Comparison of ENCODE assay signal across 20 mouse cellular contexts in genomic region chr12:9591141-9591540, GRCm38 (mm10). TPM values are rescaled to one million over a fixed set of nuclear protein-coding genes. Genes with fewer than 3 reads are reported as not detected.
DNase-seq lines count a peak whose midpoint lies in the region; ATAC-seq and TF ChIP-seq lines count a peak whose summit lies in the region.
"Had no signal": no experiment of that assay in that cellular context is flagged by ENCODE, and none has a peak within 500 bp of the region (broad histone marks: within the 10 kb centered on the region; RNA-seq: fewer than 3 reads in every experiment).

No protein-coding gene starts in this region.

- H3K36me3 ChIP-seq in hindbrain, embryonic 16.5 days (ENCODE audit: control insufficient read depth, insufficient read depth, low read length), result no peaks in the 10 kb centered on the region
- no peaks in the 10 kb centered on the region for H3K36me3 ChIP-seq in hindbrain, embryonic 13.5 days
- no peaks in the 10 kb centered on the region for H3K36me3 ChIP-seq in lung, postnatal 0 days (ENCODE audit: insufficient read depth, low read length)
- H3K36me3 ChIP-seq: embryonic facial prominence, embryonic 10.5 days; embryonic facial prominence, embryonic 12.5 days; forebrain, embryonic 15.5 days had no signal

- TF ChIP-seq POLR2A in lung, adult 2 months (IDR thresholded peaks at IDR 0.05; ENCODE audit: borderline replicate concordance, extremely low read depth, low read depth, low read length), result no peak

- no peak overlapping the region for H3K4me3 ChIP-seq in hindbrain, embryonic 16.5 days (ENCODE audit: low read length)
- no peak overlapping the region for H3K4me3 ChIP-seq in hindbrain, embryonic 13.5 days
- no peak overlapping the region for H3K4me3 ChIP-seq in lung, postnatal 0 days (ENCODE audit: low read depth, low read length)
- no peak overlapping the region for H3K4me3 ChIP-seq in lung, adult 2 months (replicated peaks; ENCODE audit: extremely low read depth, low read depth, low read length)
- H3K4me3 ChIP-seq: embryonic facial prominence, embryonic 10.5 days; embryonic facial prominence, embryonic 12.5 days; forebrain, embryonic 13.5 days; forebrain, embryonic 15.5 days had no signal

- no peak overlapping the region for H3K4me2 ChIP-seq in hindbrain, embryonic 16.5 days (ENCODE audit: low read length)
- H3K4me2 ChIP-seq in hindbrain, embryonic 13.5 days, result no peak overlapping the region
- H3K4me2 ChIP-seq in lung, postnatal 0 days (replicated peaks; ENCODE audit: low read depth, low read length), result no peak overlapping the region
- H3K4me2 ChIP-seq: embryonic facial prominence, embryonic 12.5 days; forebrain, embryonic 13.5 days; forebrain, embryonic 15.5 days had no signal

- peak; percentile 75; the same call in 1 of the 2 replicates for TF ChIP-seq EP300 in lung, postnatal 0 days (IDR thresholded peaks at IDR 0.05)

- ATAC-seq in hindbrain, embryonic 16.5 days, result peak; percentile 66
- ATAC-seq in hindbrain, embryonic 13.5 days (ENCODE audit: low FRiP score), result no peak
- ATAC-seq in lung, postnatal 0 days, result peak; percentile 38; the same call in 1 of the 2 replicates
- ATAC-seq: activated CD4-positive, CD25-positive, alpha-beta regulatory T cell, adult 4 months; forebrain, embryonic 13.5 days; forebrain, embryonic 15.5 days; Patski had no signal

- H3K4me1 ChIP-seq in hindbrain, embryonic 16.5 days (ENCODE audit: control insufficient read depth, insufficient read depth, low read depth, low read length), result 0 out of 2 replicates have a peak, but pooled peaks cover 2% of the 10 kb centered on the region
- 0 out of 2 replicates have a peak, but pooled peaks cover 4% of the 10 kb centered on the region for H3K4me1 ChIP-seq in hindbrain, embryonic 13.5 days (replicated peaks)
- no peaks in the 10 kb centered on the region for H3K4me1 ChIP-seq in lung, postnatal 0 days (ENCODE audit: insufficient read depth, low read depth, low read length)
- H3K4me1 ChIP-seq in lung, adult 2 months (ENCODE audit: control insufficient read depth, insufficient read depth, low read length), result no peaks in the 10 kb centered on the region
- H3K4me1 ChIP-seq: embryonic facial prominence, embryonic 12.5 days; forebrain, embryonic 15.5 days had no signal

- DNase-seq in lung, postnatal 0 days (ENCODE audit: low spot score), result no peak
- no peak for DNase-seq in lung, adult 2 months
- DNase-seq in NIH3T3 (ENCODE audit: low read depth), result peak; percentile 76
- DNase-seq in ovary, postnatal 36 days (ENCODE audit: low spot score), result no peak
- DNase-seq: adrenal gland, adult 8-10 months; adrenal gland, postnatal 14 days; adrenal gland, postnatal 36 days; cerebellum, adult 11-12 months; cerebellum, adult 2 months; cerebellum, adult 9-10 months; cerebellum, postnatal 10 days; cerebellum, postnatal 25 days had no signal

- no peaks in the 10 kb centered on the region for H3K27me3 ChIP-seq in hindbrain, embryonic 16.5 days (replicated peaks; ENCODE audit: control insufficient read depth, insufficient read depth, low read length)
- H3K27me3 ChIP-seq in hindbrain, embryonic 13.5 days, result peaks cover 8% of the 10 kb centered on the region
- no peaks in the 10 kb centered on the region for H3K27me3 ChIP-seq in lung, postnatal 0 days (replicated peaks; ENCODE audit: insufficient read depth, low read length)
- H3K27me3 ChIP-seq: embryonic facial prominence, embryonic 12.5 days; forebrain, embryonic 13.5 days; forebrain, embryonic 15.5 days; Patski had no signal

- TF ChIP-seq CTCF in lung, postnatal 0 days (IDR thresholded peaks at IDR 0.05), result no peak
- TF ChIP-seq CTCF in lung, adult 2 months (IDR thresholded peaks at IDR 0.05; ENCODE audit: insufficient read depth, low read length), result no peak

- 57% methylated on average over 3 of the region's 3 CpGs for WGBS in hindbrain, embryonic 16.5 days
- 66% methylated on average over 3 of the region's 3 CpGs for WGBS in hindbrain, embryonic 13.5 days
- 35% methylated on average over 3 of the region's 3 CpGs for WGBS in lung, postnatal 0 days
- WGBS in lung, adult 2 months, result 47% methylated on average over 3 of the region's 3 CpGs

- no peak overlapping the region for H3K9ac ChIP-seq in hindbrain, embryonic 16.5 days (ENCODE audit: low read depth, low read length)
- no peak overlapping the region for H3K9ac ChIP-seq in hindbrain, embryonic 13.5 days
- H3K9ac ChIP-seq in lung, postnatal 0 days (replicated peaks; ENCODE audit: low read depth), result no peak overlapping the region
- H3K9ac ChIP-seq: embryonic facial prominence, embryonic 12.5 days; forebrain, embryonic 13.5 days; forebrain, embryonic 15.5 days had no signal

- H3K27ac ChIP-seq in hindbrain, embryonic 16.5 days (ENCODE audit: low read depth, low read length), result no peak overlapping the region
- no peak overlapping the region for H3K27ac ChIP-seq in hindbrain, embryonic 13.5 days
- no peak overlapping the region for H3K27ac ChIP-seq in lung, postnatal 0 days (ENCODE audit: low read length)
- H3K27ac ChIP-seq: embryonic facial prominence, embryonic 10.5 days; embryonic facial prominence, embryonic 12.5 days; forebrain, embryonic 13.5 days; forebrain, embryonic 15.5 days had no signal

- no peaks in the 10 kb centered on the region for H3K9me3 ChIP-seq in hindbrain, embryonic 16.5 days (ENCODE audit: control insufficient read depth, low read length)
- H3K9me3 ChIP-seq in hindbrain, embryonic 13.5 days, result no peaks in the 10 kb centered on the region
- no peaks in the 10 kb centered on the region for H3K9me3 ChIP-seq in lung, postnatal 0 days (ENCODE audit: low read length)
- H3K9me3 ChIP-seq: embryonic facial prominence, embryonic 10.5 days; embryonic facial prominence, embryonic 12.5 days; forebrain, embryonic 13.5 days; forebrain, embryonic 15.5 days had no signal

RNA-seq across cellular contexts. Expression of gene Osr1, which starts 21.2 kb away (rescaled TPM):
- polyA plus RNA-seq in hindbrain, embryonic 16.5 days (2015; fragmentation: Nextera tagmentation; extraction: Ambion mirVana), result 9.3 and 14.5 TPM in 2 replicates
- polyA plus RNA-seq in hindbrain, embryonic 13.5 days (2015; fragmentation: Nextera tagmentation; extraction: Ambion mirVana), result 10.4 and 11.8 TPM in 2 replicates
- polyA plus RNA-seq in lung, postnatal 0 days (2015; fragmentation: Nextera tagmentation; extraction: Ambion mirVana), result 8.2 and 10.8 TPM in 2 replicates
- polyA plus RNA-seq in lung, adult 2 months (2012; rRNA removed), result 28.3 and 34.2 TPM in 2 replicates
- polyA plus RNA-seq: activated CD4-positive, CD25-positive, alpha-beta regulatory T cell, adult 4 months had no signal
